Mouse (Mus musculus) embryonic facial prominence, embryonic 11.5 days (tissue): ENCODE measurements around the gene Gsdme. TPM values are rescaled to one million over a fixed set of nuclear protein-coding genes. Genes with fewer than 3 reads are reported as not detected.

Source experiments
- ATAC-seq: fragments of 200-750 bp; cut with Nextera tagmentation; replicated peaks from 2 replicates; pipeline ENCODE4 v1.8.0; 2017; ENCODE audit warnings: low read depth; ENCODE audit not compliant: insufficient number of reproducible peaks, low FRiP score, low TSS enrichment
- DNase-seq: peaks from one replicate; pipeline ENCODE4 v3.0.0-alpha.2; 2015; ENCODE audit warnings: low spot score
- H3K27ac ChIP-seq: fragments of 300-500 bp; sonication (generic); replicated peaks from 2 replicates; pipeline ENCODE4 v1.5.1; 2014; ENCODE audit warnings: mild to moderate bottlenecking, low read depth, low read length, control low read depth
- H3K27me3 ChIP-seq: fragments of 300-500 bp; sonication (generic); 2 replicates; pipeline ENCODE4 v1.6.1; 2014; ENCODE audit warnings: mild to moderate bottlenecking, low read length, moderate library complexity, mixed read lengths; ENCODE audit not compliant: control insufficient read depth, insufficient read depth
- H3K36me3 ChIP-seq: fragments of 300-500 bp; sonication (generic); replicated peaks from 2 replicates; pipeline ENCODE4 v1.6.1; 2014; ENCODE audit warnings: low read depth, mild to moderate bottlenecking, low read length, moderate library complexity, mixed read lengths; ENCODE audit not compliant: control insufficient read depth, insufficient read depth
- H3K4me1 ChIP-seq: fragments of 300-500 bp; sonication (generic); 2 replicates; pipeline ENCODE4 v1.6.1; 2014; ENCODE audit warnings: low read length, mixed read lengths; ENCODE audit not compliant: control insufficient read depth, insufficient read depth
- H3K4me2 ChIP-seq: fragments of 300-500 bp; sonication (generic); 2 replicates; pipeline ENCODE4 v1.6.1; 2014; ENCODE audit warnings: low read depth, mild to moderate bottlenecking, control low read depth, low read length, moderate library complexity
- H3K4me3 ChIP-seq: fragments of 300-500 bp; sonication (generic); 2 replicates; pipeline ENCODE4 v1.5.1; 2014; ENCODE audit warnings: low read depth, low read length, control low read depth
- H3K9ac ChIP-seq: fragments of 300-500 bp; sonication (generic); replicated peaks from 2 replicates; pipeline ENCODE4 v1.6.1; 2014; ENCODE audit warnings: mild to moderate bottlenecking, control low read depth, low read length
- H3K9me3 ChIP-seq: fragments of 300-500 bp; sonication (generic); replicated peaks from 2 replicates; pipeline ENCODE4 v1.6.1; 2016; ENCODE audit warnings: mild to moderate bottlenecking, low read length, inconsistent platforms, mixed read lengths; ENCODE audit not compliant: control insufficient read depth
- WGBS: fragments of 180-500 bp; shearing (Covaris S2); extraction: QIAGEN DNeasy Blood & Tissue Kit; methylation state at CpG from one replicate; pipeline ENCODE4 v1.1.7; 2014; 5-methylcytosine and 5-hydroxymethylcytosine counted together
- polyA plus RNA-seq: library from polyadenylated mRNA; unstranded; fragments of >200 nt; fragmentation: Nextera tagmentation; extraction: Ambion mirVana; gene quantifications from 2 replicates; pipeline ENCODE4 v1.2.1, GENCODE M21; 2014

The Gsdme gene
- polyA plus RNA-seq, 1 experiment from 2014 or later = 42.1 TPM

- Histone ChIP-seq H3K4me2 (no peak overlapping the region), H3K4me1 (no peaks in the 10 kb centered on the region), H3K4me3 (no peak overlapping the region), H3K9ac (no peak overlapping the region), H3K9me3 (no peaks in the 10 kb centered on the region), H3K27me3 (no peaks in the 10 kb centered on the region), H3K36me3 (no peaks in the 10 kb centered on the region), H3K27ac (no peak overlapping the region)
- 85% methylated on average over 4 of the region's 4 CpGs for WGBS
- ATAC-seq (no peak), DNase-seq (no peak)
These were observed 40.1 kb downstream of the Gsdme start for GRCm38 (mm10) chr6:50223606-50224005.

GRCm38 (mm10) chr6:50222986-50223385 lies 40.7 kb downstream of the Gsdme start:
- WGBS = 76% methylated on average over 5 of the region's 5 CpGs
- Histone ChIP-seq H3K36me3 (no peaks in the 10 kb centered on the region), H3K27me3 (no peaks in the 10 kb centered on the region), H3K27ac (no peak overlapping the region), H3K4me3 (no peak overlapping the region), H3K4me1 (no peaks in the 10 kb centered on the region), H3K4me2 (no peak overlapping the region), H3K9ac (no peak overlapping the region), H3K9me3 (no peaks in the 10 kb centered on the region)
- no peak for DNase-seq
- no peak for ATAC-seq

- H3K4me2 ChIP-seq = no peak overlapping the region
- no peak for ATAC-seq
- H3K36me3 ChIP-seq = no peaks in the 10 kb centered on the region
- no peaks in the 10 kb centered on the region for H3K4me1 ChIP-seq
- no peak for DNase-seq
- H3K9me3 ChIP-seq = no peaks in the 10 kb centered on the region
- H3K4me3 ChIP-seq = no peak overlapping the region
- no peak overlapping the region for H3K9ac ChIP-seq
- WGBS = 70% methylated on average over 5 of the region's 5 CpGs
- no peaks in the 10 kb centered on the region for H3K27me3 ChIP-seq
- H3K27ac ChIP-seq = no peak overlapping the region
These were observed 41.3 kb downstream of the Gsdme start for GRCm38 (mm10) chr6:50222351-50222750.

GRCm38 (mm10) chr6:50220863-50221262 lies 42.8 kb downstream of the Gsdme start:
- H3K4me1 ChIP-seq = no peaks in the 10 kb centered on the region
- DNase-seq = peak; percentile 26
- H3K9ac ChIP-seq = no peak overlapping the region
- H3K27ac ChIP-seq = no peak overlapping the region
- H3K4me3 ChIP-seq = no peak overlapping the region
- H3K4me2 ChIP-seq = no peak overlapping the region
- WGBS = 49% methylated on average over 6 of the region's 6 CpGs
- no peak for ATAC-seq
- no peaks in the 10 kb centered on the region for H3K27me3 ChIP-seq
- H3K36me3 ChIP-seq = no peaks in the 10 kb centered on the region
- H3K9me3 ChIP-seq = no peaks in the 10 kb centered on the region

- no peak overlapping the region for H3K9ac ChIP-seq
- H3K27ac ChIP-seq = no peak overlapping the region
- WGBS = 90% methylated on average over 6 of the region's 6 CpGs
- no peak for ATAC-seq
- no peaks in the 10 kb centered on the region for H3K27me3 ChIP-seq
- no peak overlapping the region for H3K4me2 ChIP-seq
- H3K36me3 ChIP-seq = no peaks in the 10 kb centered on the region
- no peak for DNase-seq
- H3K9me3 ChIP-seq = no peaks in the 10 kb centered on the region
- H3K4me3 ChIP-seq = no peak overlapping the region
- no peaks in the 10 kb centered on the region for H3K4me1 ChIP-seq
These were observed 44.6 kb downstream of the Gsdme start for GRCm38 (mm10) chr6:50219066-50219465.

- Histone ChIP-seq H3K9ac (no peak overlapping the region), H3K27ac (no peak overlapping the region), H3K4me3 (no peak overlapping the region), H3K4me1 (no peaks in the 10 kb centered on the region), H3K4me2 (no peak overlapping the region), H3K27me3 (no peaks in the 10 kb centered on the region), H3K36me3 (no peaks in the 10 kb centered on the region), H3K9me3 (no peaks in the 10 kb centered on the region)
- 60% methylated on average over 3 of the region's 3 CpGs for WGBS
- DNase-seq = no peak
- no peak for ATAC-seq
These were observed 45.0 kb downstream of the Gsdme start for GRCm38 (mm10) chr6:50218628-50219027.

GRCm38 (mm10) chr6:50215986-50216385 lies 47.7 kb downstream of the Gsdme start:
- Histone ChIP-seq H3K4me1 (no peaks in the 10 kb centered on the region), H3K27me3 (no peaks in the 10 kb centered on the region), H3K9ac (no peak overlapping the region), H3K36me3 (no peaks in the 10 kb centered on the region), H3K4me2 (no peak overlapping the region), H3K9me3 (no peaks in the 10 kb centered on the region), H3K27ac (no peak overlapping the region), H3K4me3 (no peak overlapping the region)
- DNase-seq = no peak
- ATAC-seq = no peak
- WGBS = 90% methylated on average over 4 of the region's 4 CpGs

- DNase-seq = no peak
- WGBS = 85% methylated on average over 2 of the region's 2 CpGs
- Histone ChIP-seq H3K9ac (no peak overlapping the region), H3K9me3 (no peaks in the 10 kb centered on the region), H3K4me2 (no peak overlapping the region), H3K27me3 (no peaks in the 10 kb centered on the region), H3K4me1 (no peaks in the 10 kb centered on the region), H3K4me3 (no peak overlapping the region), H3K36me3 (no peaks in the 10 kb centered on the region), H3K27ac (no peak overlapping the region)
- no peak for ATAC-seq
These were observed 48.3 kb downstream of the Gsdme start for GRCm38 (mm10) chr6:50215373-50215745.
